Mouse (Mus musculus) liver, embryonic 18 days (tissue): ENCODE data around the gene Ccdc92. TPM values are rescaled to one million over a fixed set of nuclear protein-coding genes. Genes with fewer than 3 reads are reported as not detected.

Experiments
- polyA plus RNA-seq: library from polyadenylated mRNA; depleted of rRNA; stranded (reverse); fragments of >200 nt; gene quantifications from 2 replicates; pipeline ENCODE4 v1.2.3, GENCODE M21; 2012; rRNA removed

Gene Ccdc92
- polyA plus RNA-seq, result 0.20 and 0.28 TPM in 2 replicates

GRCm38 (mm10) chr5:124862013-124862866 lies at the start of gene Ccdc92, which contains the start of gene Zfp664:
Gene Ccdc92 (minus strand): TSS chr5:124862424.
Gene Zfp664 (plus strand): TSS chr5:124862691.

Other genes with a start within 250 kb of the Ccdc92 start
- 5.9 and 6.5 TPM in 2 replicates for gene Atp6v0a2, start 233.8 kb downstream of the Ccdc92 start, polyA plus RNA-seq
- 0.01 TPM in 2 replicates for gene Dnah10, start 137.3 kb downstream of the Ccdc92 start, polyA plus RNA-seq
- gene Zfp664, start 267 bp upstream of the Ccdc92 start, polyA plus RNA-seq, result 7.6 TPM in 2 replicates
- 0.08 and 0.28 TPM in 2 replicates for gene Rflna, start 140.8 kb upstream of the Ccdc92 start, polyA plus RNA-seq